Mouse (Mus musculus): Measurements from ENCODE around the gene Vash2.
"Not testable (repeated sequence)": the region's sequence is repeated elsewhere in the genome, so short reads cannot be mapped to it uniquely, and the experiment has no call there.

Vash2 gene

DNA sequence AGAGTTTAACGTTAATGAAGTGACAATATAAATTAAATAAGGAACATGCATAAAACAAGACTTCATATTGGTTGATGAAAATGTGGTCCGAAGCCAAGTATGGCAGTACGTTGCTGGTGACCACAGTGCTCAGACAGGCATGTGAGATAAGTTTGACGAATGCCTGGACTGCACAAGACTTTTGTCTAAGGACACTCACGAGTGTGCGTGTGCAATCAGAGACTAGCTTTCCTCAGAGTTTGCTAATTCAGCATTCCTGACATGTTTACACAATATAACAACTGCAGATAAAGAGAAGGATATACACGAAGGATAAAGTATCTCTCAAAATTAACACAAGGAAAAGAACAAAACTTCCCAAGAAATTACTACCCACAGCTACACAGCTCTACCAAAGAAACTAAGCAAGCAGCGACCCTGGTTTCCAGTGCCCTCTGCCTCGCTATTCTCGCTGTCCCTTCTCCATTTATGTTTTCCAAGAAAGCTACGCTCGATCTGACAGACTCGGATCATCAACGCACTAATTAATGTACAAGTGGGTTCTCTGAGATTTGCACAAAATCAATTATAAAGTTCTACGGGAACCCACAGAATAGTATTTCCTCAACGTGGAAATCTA is 51.2 kb downstream of the Vash2 start:
- DNase-seq (ENCODE audit: low read depth in 2 of 2, low spot score in 2 of 2): no peak

GRCm38 (mm10) chr1:190927311-190927710 is 51.8 kb downstream of the Vash2 start:
- no peak for DNase-seq (ENCODE audit: low read depth in 2 of 2, low spot score in 2 of 2)

GRCm38 (mm10) chr1:190924812-190925211 is 54.3 kb downstream of the Vash2 start, which contains the start of gene Angel2:
TSS of gene Angel2 (plus strand) at chr1:190925112.
- not testable (repeated sequence) for DNase-seq (ENCODE audit: low read depth in 2 of 2, low spot score in 2 of 2)

- no peak for DNase-seq (ENCODE audit: low read depth in 2 of 2, low spot score in 2 of 2)
These were observed 59.2 kb downstream of the Vash2 start for GRCm38 (mm10) chr1:190919725-190920469.

DNA sequence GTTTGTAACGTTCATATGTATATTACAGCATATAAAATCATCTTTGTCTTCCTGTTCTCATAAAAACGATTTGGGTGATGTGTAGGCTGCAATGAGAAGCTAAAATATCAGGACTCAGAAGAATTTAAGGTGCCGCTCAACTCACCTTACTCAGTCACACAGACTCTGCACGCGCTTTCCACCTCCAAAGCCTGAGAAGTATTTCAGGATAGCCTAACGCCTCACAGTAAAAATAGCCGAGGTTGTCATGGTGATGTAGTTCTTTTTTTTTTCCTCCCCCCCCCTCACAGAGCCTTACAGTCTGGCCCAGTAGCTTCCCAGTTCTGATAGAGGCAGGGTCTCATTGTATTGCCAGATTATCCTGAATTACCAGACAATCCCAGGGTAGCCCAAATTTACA is 60.2 kb downstream of the Vash2 start:
- no peak for DNase-seq (ENCODE audit: low read depth in 2 of 2, low spot score in 2 of 2)

GRCm38 (mm10) chr1:190912623-190913022 is 66.5 kb downstream of the Vash2 start:
- no peak for DNase-seq (ENCODE audit: low read depth in 2 of 2, low spot score in 2 of 2)

GRCm38 (mm10) chr1:190911415-190912123 is 67.5 kb downstream of the Vash2 start, which contains the start of gene Rps6kc1:
TSS of gene Rps6kc1 (minus strand) at chr1:190911770.
- DNase-seq (ENCODE audit: low read depth in 2 of 2, low spot score in 2 of 2): peak; percentile 36 to 37

- DNase-seq (ENCODE audit: low read depth in 2 of 2, low spot score in 2 of 2): no peak
These were observed 68.3 kb downstream of the Vash2 start for GRCm38 (mm10) chr1:190910836-190911235.

GRCm38 (mm10) chr1:190904714-190905113 is 74.4 kb downstream of the Vash2 start:
- DNase-seq (ENCODE audit: low read depth in 2 of 2, low spot score in 2 of 2): no peak

DNA sequence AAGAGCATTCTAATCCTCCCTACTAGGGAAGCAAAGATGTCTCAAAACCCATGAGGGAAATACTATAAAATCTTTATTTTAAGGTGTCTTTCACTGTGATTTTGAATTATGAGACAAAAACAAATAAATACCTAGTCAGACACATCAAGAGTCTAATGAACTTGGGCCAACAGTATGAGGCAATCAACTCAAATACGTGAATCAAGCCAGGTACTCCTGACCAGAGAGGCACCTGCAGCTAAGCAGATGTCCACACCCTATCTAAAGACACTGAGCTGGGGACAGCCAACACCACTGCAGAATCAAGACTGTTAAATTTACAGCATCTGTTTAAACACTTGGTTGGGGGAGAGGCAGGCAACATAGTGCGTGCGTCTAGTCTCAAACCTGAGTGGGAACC is 75.0 kb downstream of the Vash2 start:
- no peak for DNase-seq (ENCODE audit: low read depth in 2 of 2, low spot score in 2 of 2)

DNA sequence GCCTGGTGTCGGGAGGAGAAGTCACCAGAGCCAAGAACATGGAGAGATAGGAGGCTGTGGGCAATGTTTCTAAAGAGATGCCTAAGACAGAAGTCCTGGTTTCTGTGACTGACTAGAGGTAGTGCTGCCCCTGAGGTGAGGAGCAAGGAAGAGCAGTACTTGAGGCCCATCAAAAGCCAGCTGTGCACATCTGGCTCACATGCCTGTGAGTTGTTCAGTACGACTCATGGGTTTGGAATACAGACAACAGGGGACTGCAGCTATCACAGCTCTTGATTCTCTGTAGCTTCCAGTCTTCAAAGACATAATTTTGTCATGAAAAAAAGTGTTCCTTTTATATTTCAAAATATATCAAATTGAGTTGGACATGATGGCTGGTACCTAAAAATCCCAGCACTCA is 78.0 kb downstream of the Vash2 start:
- no peak for DNase-seq (ENCODE audit: low read depth in 2 of 2, low spot score in 2 of 2)

DNA sequence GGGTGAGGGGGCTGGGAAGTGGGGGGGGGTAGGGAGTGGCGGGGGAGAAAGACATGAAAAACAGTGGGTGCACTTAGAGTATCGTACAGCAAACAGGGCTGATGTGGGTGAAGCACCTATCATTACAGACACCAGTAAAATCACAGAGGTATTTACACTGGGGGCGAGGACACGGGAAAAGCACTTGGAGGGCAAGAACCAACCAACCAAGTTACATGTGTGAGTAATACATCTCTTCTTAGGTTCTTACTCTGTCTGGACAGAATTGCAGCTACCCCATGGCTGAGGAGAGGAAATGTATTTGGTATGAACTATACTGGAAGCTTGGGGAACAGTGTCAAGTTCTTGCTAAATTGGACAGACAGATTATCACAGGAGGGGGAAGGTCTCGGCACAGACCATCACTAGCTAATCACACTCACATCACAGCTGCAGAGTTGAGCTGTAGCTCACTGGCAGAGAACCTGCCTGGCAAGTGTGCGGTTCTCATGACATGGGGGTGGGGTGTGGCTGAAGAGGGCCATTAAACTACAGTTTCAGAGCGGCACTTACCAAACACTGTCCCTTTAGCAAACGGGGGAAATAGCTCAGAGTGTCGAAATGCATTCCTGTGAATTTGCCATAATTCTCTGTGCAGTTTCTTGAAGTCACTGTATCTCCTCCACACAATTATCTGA is 80.1 kb downstream of the Vash2 start:
- DNase-seq (ENCODE audit: low read depth in 2 of 2, low spot score in 2 of 2): no peak

DNA sequence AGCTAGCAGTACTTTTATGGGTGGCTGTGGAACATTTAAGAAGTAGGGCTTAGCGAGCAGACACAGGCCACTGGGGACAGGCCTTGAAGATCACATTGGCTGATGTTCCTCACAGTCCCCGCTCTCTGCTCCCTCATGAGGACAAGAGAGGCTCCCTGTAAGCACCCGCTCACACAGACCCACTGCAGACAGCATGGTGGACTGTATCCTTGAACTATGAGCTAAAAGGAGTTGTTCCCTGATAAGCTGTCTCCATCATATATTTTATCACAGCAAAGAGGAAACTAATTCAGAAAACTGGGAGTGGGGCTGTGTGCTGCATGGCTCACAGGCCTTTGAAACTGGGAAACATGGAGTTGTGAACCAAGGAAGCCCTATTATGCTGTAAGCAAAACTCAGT is 80.9 kb downstream of the Vash2 start:
- no peak for DNase-seq (ENCODE audit: low read depth in 2 of 2, low spot score in 2 of 2)

All from CD8-positive naive resting alpha-beta T cell, adult 2 months (primary cell).